Mouse (Mus musculus): ENCODE results near the gene Arhgap1.

GRCm38 (mm10) chr2:91682850-91683249 lies 33.2 kb downstream of the Arhgap1 start:
- TF ChIP-seq USF1 (IDR thresholded peaks at IDR 0.05; ENCODE audit: low read depth) (no peak), E2F4 (IDR thresholded peaks at IDR 0.05; ENCODE audit: insufficient read depth) (no peak), POLR2A (IDR thresholded peaks at IDR 0.05; ENCODE audit: insufficient read length, low read depth) (no peak), MYOD1 (IDR thresholded peaks at IDR 0.05; ENCODE audit: control insufficient read depth in 1 of 3, insufficient read length in 2 of 3, low read depth in 2 of 3) (no peak)
